Mouse (Mus musculus) monocyte, adult 5-6 weeks (primary cell): ENCODE measurements around the gene Rps6kb1. TPM values are rescaled to one million over a fixed set of nuclear protein-coding genes. Genes with fewer than 3 reads are reported as not detected.

Experiments
- ATAC-seq: fragments of 153-309, 156-312 bp; replicated peaks from 2 replicates; pipeline ENCODE4 v1.8.0; 2017; ENCODE audit warnings: mild to moderate bottlenecking; ENCODE audit not compliant: low TSS enrichment, insufficient number of reproducible peaks, severe bottlenecking, poor library complexity, low FRiP score
- total RNA-seq: library from RNA; stranded (forward); fragments of 200-1000, 200-491, 200-594 nt; gene quantifications from 3 replicates; pipeline ENCODE4 v1.2.3, GENCODE M21; 2017

The Rps6kb1 gene
- total RNA-seq, 1 experiment from 2014 or later, result 68.2 TPM

DNA sequence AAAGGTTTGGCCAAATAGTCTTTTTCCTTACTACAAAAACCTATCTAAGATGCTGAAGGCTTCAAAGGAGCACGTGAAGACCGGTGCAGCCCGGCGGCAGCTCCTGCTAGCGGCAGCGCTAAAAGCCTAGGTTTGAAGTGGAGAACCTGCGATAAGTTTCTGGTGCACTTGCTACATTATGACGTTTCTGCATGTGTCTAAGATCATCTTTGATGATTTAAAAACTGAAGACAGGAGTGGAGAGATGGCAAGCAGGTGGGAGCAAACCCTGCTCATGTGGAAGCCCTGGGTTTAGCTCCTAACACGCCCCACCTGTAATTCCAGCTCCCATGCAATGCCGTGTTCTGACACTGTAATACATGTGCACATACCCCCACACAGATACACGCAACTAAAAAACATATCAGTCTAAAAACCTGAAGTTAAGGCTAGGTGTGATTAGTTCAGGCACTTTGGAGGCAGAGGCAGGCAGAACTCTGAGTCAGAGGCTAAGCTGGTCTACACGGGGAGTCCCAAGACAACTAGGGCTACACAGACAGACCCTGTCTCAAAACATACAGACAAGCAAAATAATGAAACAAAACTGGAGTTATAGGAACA, 37.4 kb upstream of the Rps6kb1 start:
- ATAC-seq, result no peak

GRCm38 (mm10) chr11:86581250-86581753, 36.7 kb upstream of the Rps6kb1 start:
- ATAC-seq, result 0 out of 2 replicates have a peak, but pooled peaks have one; percentile 28

DNA sequence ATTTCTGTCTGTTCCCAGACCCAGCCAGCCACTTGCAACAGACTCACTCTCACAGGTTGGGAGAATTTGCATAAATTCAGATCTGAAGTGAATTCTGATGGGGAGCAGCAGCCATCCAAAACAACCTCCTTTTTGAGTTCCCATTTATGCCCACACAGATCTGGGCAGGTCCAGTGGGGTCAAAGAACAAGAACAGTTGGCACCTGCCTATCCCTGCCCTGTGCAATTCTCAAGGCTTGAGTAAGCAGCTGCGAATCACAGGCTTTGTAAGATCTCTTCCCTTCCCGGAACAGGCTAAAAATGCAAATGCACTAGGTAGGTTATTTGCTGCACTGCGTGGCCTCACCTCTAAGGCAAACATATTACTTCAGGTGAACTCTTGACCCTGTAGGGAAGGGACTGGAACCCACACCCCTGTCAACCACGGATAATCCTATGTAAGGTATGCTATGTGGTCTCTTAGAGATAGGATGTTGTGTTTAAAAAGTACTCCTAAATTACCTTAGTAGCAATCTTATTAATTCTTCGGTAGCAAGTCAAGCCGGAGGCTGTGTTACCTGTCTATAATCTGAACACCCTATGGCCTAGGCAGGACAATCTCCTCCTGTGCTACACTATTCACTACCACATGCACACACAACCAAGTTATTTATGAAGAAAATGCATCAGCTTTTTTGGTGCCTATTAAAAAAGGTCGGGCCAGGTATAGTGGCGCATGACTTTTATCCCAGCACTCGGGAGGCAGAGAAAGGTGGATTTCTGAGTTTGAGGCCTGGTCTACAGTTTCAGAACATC, 35.9 kb upstream of the Rps6kb1 start:
- 0 out of 2 replicates have a peak, but pooled peaks have one; percentile 3 for ATAC-seq

DNA sequence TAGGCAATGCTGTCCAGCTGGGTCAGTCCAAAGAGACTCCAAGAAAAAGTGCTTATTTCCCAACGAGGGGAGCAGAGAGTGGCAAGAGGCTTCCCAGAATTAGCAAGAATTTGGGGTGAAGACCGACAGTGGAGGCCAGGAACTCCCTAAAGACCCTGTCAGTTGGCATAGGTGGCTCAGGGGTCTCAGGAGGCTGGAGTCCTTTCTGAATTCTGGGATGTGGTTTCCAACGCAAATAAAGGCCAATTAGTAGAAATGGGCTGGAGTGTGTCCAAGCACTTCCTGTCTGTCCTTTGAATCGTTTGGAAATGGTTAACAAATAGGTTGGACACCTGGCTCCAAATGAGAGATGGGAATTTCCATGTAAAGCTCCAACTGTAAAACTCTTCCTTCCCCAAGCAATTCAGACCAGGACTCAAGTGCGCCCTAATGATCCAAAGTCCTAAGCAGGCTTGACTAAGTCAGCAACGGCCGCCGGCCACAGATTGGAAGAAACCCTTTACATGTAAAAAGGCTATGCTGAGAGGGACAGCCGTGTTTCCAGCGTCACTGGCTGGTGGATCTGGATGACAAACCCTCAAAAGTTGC, 35.2 kb upstream of the Rps6kb1 start:
- ATAC-seq, result no peak

DNA sequence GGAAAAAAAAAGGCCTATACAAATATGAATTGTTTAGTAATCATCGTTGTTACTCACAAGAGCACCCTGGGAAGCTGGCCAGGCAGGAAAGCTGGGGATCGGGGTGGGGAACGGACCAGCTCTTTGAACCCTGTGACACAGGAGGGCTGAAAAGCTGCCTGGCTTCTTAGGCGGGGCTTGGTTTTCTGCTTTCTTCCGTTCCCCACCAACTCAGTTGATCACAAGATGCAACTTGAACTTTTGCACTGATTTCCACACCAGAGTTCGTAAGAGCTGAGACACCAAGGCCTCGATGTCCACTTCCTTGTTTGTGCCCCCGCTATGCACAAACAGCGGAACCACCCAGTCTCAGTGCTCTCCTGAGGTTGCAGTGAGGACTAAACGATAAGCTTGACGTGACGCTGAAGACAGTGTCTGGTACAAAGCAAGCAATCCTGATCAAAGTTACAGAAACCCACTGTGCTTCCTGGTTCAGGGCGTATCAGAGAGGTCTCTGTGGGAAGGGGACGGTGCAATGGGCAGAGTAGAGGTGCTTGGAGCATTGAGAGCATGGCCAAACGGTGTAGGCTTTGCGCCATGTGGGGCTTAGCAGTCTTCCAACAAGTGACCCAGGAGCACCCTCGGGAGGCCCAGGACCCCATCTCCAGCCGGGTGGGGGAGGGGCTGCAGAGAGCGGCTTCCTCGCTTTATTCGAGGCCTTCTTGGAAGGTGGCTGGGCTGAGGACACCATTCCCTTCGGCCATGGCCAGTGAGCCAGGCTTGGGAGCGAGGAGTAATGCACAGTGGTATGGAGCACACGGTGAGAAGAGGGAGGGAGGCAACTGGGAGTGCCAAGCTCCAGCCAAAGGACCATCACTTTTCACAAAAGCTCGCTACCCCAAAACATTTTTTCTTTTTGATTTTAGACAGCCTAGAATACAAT, 34.5 kb upstream of the Rps6kb1 start:
- peak; percentile 75 for ATAC-seq

DNA sequence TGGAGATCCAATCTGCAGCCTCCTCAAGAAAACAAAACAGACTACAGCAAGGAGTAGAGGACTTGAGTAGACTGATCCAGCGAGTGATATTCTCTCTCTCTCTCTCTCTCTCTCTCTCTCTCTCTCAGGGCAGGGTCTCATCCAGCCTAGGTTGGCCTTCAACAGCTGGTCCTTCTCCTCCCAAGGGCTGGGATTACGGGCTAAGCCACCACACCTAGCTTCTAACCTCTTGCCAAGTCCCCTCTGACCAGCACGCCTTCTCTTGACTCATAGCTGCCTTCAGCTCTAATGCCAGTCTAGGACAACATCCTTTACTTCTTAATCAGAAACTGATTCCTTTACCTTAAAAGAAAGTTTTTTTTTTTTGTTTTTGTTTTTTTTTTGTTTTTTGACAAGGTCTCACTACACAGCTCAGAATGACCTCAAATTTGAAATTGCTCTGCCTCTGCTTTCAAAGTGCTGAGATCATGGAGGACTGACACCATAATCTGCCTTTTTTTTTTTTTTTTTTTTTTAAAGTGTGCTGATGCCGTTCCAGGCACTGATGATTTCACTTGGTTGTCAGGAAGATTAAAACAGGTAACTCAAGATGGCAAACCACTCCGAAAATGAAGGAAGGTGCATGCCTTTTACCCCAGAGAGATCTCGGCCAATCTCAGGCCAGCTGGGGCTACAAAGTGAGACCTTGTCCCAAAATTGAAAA, 33.7 kb upstream of the Rps6kb1 start:
- no peak for ATAC-seq

DNA sequence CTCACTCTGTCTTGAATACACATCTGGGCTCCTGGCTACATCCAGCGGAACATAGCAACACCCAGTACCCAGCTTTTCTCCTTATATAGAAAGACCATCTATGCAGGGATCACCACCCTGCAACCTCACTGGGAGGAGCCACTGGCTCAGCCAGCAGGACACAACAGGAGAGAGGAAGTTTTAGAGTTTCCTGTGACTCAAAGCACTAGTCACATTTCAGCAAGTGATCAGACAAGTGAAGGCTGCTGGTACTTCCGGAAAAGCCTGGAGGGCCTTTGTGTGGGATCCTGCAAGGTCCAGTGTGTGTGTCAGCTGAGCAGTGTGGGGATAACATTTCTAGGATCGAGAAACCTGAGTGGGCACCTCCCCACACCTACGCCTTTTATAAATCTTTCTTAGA, 32.6 kb upstream of the Rps6kb1 start:
- peak; percentile 58 for ATAC-seq

GRCm38 (mm10) chr11:86575632-86576378, 31.2 kb upstream of the Rps6kb1 start:
- ATAC-seq, result no peak

DNA sequence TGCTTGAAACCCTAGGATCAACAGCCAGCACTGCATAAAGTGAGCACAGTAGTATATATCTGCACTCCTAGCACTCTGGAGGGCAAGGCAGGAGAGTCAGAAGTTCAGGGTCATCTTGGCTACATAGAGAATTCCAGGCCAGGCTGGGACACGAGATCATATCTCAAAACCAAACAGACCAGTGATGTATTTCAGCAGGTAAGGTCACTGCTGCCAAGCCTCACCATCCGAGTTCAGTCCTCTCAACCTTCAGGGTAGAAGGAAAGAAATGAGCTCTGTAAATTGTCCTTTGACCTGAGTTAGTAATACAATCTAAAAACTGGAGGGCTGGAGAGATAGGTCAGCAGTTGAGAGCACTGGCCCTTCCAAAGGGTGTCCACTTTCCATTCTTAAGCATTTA, 29.8 kb upstream of the Rps6kb1 start:
- ATAC-seq, result no peak

DNA sequence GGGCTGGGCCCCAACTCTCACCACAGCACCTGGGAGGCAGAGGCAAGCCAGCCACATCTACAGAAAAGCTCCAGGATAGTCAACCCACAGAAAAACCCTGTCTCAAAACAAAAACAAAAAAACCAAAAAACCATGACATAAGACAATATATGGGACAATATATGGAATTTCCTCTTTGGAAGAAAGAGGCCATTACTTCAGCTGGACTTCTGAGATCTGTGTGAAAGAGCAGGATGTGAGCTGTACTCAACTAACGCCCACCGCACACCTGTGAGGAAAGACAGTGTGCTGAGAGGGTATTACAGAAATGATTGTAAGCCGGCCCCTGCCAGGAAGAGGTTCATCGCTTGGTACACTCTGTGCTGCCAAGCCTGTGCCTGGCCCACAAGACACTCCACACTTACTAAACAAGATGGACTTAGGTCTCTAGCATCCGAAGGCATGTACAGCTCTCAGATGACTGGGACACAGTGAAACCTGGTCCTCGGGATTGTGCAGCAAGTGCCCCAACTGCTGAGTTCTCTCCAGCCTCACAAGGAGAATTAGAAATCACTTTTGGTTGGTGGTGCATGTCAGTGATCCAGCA, 29.1 kb upstream of the Rps6kb1 start:
- ATAC-seq, result no peak

DNA sequence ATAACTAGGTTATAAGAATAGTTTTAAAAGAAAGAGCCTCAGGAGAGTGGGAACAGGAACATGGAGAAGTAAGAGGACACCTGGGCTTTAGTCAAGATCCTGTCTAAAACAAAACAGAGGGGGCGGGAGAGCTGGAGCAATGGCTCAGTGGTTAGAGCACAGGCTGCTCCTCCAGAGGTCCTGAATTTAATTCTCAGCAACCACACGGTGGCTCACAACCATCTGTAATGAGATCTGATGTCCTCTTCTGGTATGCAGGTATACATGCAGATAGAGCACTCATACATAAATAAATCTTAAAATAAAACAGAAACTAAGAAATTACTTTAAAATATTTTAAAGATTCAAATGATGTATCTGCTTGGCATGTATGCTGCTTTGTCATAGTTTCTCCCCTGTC, 28.0 kb upstream of the Rps6kb1 start:
- ATAC-seq, result no peak

DNA sequence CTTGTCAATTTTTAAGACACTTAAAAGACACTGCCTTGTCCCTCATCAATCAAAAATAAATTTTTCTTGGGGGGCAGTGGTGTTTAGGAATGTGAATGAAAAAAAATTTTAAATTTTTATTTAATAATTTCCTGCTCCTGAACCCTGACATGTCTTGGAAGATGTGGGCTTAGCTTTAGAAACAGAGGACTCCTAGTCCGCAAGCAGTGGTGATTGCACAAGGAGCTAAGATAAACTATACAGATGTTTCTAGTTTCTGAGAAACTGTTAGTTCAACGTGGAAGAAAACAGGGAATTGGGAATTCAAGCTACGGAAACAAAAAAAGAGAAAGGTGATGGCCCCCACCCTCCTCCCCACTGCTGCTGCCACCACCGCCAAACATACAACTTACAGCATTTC, 27.3 kb upstream of the Rps6kb1 start:
- ATAC-seq, result no peak

DNA sequence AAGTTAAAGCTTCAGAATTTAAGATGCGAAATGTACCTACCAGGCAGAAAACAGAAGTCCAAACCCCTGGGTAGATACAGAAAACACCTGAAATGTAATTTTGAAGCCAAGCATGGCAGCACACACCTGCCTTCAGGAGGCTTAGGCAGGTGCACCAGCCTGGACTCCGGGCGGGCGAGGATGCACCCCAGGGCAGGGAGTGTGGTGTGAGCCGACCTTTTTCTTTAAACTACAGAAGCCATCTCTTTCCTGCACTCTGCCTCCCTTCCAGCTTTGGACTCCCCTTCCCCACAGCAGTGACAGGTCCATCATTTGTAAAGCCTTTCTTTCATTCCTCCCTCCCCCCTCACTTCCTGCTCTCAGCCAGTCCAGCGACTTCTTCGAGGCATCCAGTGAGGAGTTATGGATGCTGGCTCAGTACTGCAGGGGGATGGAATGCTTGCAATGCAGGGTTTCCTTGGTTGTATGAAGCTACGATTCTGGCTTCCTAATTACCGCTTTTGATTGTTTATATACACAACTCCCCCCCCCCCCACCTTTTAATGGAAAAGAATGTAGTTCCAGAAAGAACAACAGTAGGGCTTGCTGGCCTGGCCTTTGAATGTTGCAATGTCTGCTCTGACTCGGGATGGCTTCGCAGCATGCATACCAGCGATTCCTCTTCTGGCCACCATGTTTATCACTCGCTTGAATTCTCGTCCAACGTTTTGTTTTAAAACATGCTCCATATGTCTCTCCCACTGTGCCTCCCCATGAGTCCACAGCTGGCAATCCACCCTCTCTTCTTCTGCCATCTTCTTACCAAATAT, 26.6 kb upstream of the Rps6kb1 start:
- no peak for ATAC-seq

DNA sequence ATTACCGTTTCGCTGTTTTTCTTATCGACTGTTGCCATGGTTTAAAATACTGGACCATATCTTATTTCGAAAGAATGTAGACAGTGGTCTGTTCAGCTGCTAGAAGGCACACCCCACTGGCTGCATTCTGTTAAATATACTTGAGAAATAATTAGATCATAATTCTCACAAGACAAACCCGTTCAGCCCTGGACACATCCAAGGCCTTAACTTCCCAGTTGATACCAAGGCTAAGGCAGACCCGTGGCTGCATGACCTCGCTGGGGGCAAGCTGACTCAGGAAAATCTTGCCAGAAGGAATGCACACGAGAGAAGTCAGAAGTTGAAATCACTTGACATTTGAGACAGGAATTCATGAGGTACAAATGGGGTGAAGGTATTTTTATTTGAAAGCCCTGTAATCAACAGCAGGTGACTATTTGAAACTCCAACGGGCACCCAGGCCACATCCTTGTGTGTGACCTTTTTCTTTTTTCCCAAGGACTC, 25.7 kb upstream of the Rps6kb1 start:
- ATAC-seq, result no peak

DNA sequence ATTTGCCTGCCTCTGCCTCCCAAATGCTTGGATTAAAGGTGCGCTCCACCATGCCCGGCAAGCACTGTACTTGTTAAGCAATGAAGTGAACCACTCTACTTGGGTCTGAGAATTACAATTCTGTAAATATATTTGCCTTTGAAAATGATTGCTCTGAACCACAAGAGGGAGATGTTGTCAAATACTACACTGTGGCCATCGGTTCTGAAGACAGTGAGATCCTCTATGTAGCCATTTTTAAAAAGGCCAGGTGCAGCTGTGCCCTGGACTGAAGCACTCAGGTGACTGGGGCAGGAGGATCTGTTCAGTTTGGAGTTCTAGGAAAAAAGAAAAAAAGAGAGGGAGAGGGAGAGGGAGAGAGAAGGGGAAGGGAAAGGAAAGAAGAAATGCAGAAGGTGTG, 23.8 kb upstream of the Rps6kb1 start:
- peak; percentile 81 for ATAC-seq

DNA sequence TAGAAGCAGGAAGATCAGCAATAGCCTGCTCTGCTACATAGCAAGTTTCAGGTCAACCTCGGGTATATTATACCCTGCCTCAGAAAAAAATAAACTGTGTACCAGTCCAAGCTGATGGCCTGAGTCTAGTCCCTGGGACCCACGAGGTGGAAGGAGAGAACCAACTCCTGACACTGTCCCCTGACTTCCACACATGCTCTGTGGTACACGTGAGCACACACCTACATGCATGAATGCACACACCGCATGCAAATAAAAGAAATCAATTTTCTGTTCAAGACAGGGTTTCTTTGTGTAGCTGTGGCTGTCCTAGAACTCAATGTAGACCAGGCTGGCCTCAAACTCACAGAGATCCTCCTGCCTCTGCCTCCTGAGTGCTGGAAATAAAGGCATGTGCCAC, 13.7 kb upstream of the Rps6kb1 start:
- no peak for ATAC-seq
